Mouse (Mus musculus) embryonic facial prominence, embryonic 14.5 days (tissue): Measurements from ENCODE around the gene Sgsm2. TPM values are rescaled to one million over a fixed set of nuclear protein-coding genes. Genes with fewer than 3 reads are reported as not detected.
"Not testable (repeated sequence)": the region's sequence is repeated elsewhere in the genome, so short reads cannot be mapped to it uniquely, and the experiment has no call there.

ENCODE experiments used
- ATAC-seq: fragments of 200-750 bp; cut with Nextera tagmentation; 2 replicates; pipeline ENCODE4 v1.8.0; 2017; ENCODE audit warnings: low read depth, moderate number of reproducible peaks, moderate TSS enrichment
- DNase-seq: peaks from one replicate; pipeline ENCODE4 v3.0.0-alpha.2; 2015; ENCODE audit warnings: low spot score
- H3K27ac ChIP-seq: fragments of 300-500 bp; sonication (generic); replicated peaks from 2 replicates; pipeline ENCODE4 v1.5.1; 2014; ENCODE audit warnings: low read depth, mild to moderate bottlenecking, low read length, moderate library complexity
- H3K27me3 ChIP-seq: fragments of 300-500 bp; sonication (generic); replicated peaks from 2 replicates; pipeline ENCODE4 v1.6.1; 2014; ENCODE audit warnings: low read length; ENCODE audit not compliant: control insufficient read depth, insufficient read depth
- H3K36me3 ChIP-seq: fragments of 300-500 bp; sonication (generic); 2 replicates; pipeline ENCODE4 v1.6.1; 2014; ENCODE audit warnings: low read length, mixed read lengths; ENCODE audit not compliant: control insufficient read depth, insufficient read depth
- H3K4me1 ChIP-seq: fragments of 300-500 bp; sonication (generic); 2 replicates; pipeline ENCODE4 v1.6.1; 2014; ENCODE audit warnings: antibody characterized with exemption, low read length; ENCODE audit not compliant: control insufficient read depth, insufficient read depth
- H3K4me2 ChIP-seq: fragments of 300-500 bp; sonication (generic); 2 replicates; pipeline ENCODE4 v1.6.1; 2014; ENCODE audit warnings: low read depth, mild to moderate bottlenecking, low read length, moderate library complexity, mixed read lengths
- H3K4me3 ChIP-seq: fragments of 300-500 bp; sonication (generic); 2 replicates; pipeline ENCODE4 v1.5.1; 2014; ENCODE audit warnings: low read depth, mild to moderate bottlenecking, low read length
- H3K9ac ChIP-seq: fragments of 300-500 bp; sonication (generic); 2 replicates; pipeline ENCODE4 v1.6.1; 2014; ENCODE audit warnings: low read depth, mild to moderate bottlenecking, low read length, moderate library complexity, mixed read lengths
- H3K9me3 ChIP-seq: fragments of 300-500 bp; sonication (generic); 2 replicates; pipeline ENCODE4 v1.6.1; 2016; ENCODE audit warnings: low read length; ENCODE audit not compliant: control insufficient read depth
- WGBS: fragments of 180-500 bp; shearing (Covaris S2); extraction: QIAGEN DNeasy Blood & Tissue Kit; methylation state at CpG from one replicate; pipeline ENCODE4 v1.1.7; 2014; 5-methylcytosine and 5-hydroxymethylcytosine counted together
- polyA plus RNA-seq: library from polyadenylated mRNA; unstranded; fragments of >200 nt; fragmentation: Nextera tagmentation; extraction: Ambion mirVana; gene quantifications from 2 replicates; pipeline ENCODE4 v1.2.1, GENCODE M21; 2014

Sgsm2 gene
- polyA plus RNA-seq, 1 experiment from 2014 or later: 4.9 TPM

DNA sequence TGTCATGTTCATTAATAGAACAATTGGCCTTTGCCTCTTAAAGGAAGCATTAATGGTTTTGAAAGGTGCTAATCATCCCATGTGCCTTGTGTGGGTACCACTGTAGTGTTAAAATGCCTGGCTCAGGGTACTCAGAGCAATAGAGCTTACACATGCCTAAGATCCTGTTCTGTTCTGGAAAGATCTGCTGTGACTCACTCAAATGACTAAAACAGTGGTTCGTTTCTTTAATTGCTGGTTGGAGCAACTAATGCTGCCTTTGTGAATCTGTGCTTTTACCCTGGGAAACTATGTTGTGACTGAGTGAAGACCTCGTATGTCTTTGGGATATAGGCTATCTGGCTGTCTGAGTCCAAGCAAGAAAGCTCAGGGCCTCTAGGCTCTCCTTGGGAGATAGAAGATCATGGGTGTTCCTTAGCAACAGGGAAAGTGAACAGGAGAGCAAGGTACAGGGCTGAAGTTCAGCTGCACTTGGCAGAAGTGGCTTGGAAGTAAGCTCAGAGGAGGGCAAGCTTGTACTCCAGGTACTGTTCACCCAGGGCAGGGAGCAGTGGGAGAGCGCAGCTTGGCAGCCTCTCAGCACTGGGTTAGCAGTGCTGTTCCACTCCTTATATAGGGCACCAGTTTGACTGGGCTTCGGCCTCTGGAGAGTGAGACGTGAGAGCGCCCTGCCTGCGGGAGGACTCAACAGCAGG lies 74.0 kb downstream of the Sgsm2 start:
- Histone ChIP-seq H3K27me3 (no peaks in the 10 kb centered on the region), H3K4me1 (0 out of 2 replicates have a peak, but pooled peaks cover 2% of the 10 kb centered on the region), H3K9me3 (no peaks in the 10 kb centered on the region), H3K4me2 (no peak overlapping the region), H3K27ac (no peak overlapping the region), H3K4me3 (no peak overlapping the region), H3K9ac (no peak overlapping the region), H3K36me3 (peaks cover 24% of the 10 kb centered on the region)
- 84% methylated on average over 7 of the region's 7 CpGs for WGBS
- no peak for ATAC-seq
- DNase-seq: no peak

DNA sequence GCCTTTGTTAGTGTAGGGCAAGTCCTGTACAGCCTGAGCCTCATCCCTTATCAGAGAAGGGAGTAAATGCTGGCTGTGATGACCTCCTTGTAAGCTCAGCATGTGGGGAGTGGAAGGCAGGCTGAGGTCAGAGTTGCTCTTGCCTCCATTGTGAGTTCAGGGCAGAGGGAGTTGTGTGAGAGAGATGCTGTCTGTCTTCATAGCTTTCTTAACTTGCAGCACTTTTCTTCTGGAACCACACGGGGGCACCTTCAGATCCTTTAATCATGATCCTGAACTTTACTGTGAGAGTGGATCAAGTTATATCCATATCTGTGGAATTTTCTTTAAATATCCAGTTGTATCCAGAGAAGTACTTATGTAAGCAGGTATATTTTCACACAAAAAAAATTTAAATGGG lies 75.4 kb downstream of the Sgsm2 start:
- DNase-seq (peak; percentile 56), ATAC-seq (no peak)
- Histone ChIP-seq H3K9ac (no peak overlapping the region), H3K27me3 (no peaks in the 10 kb centered on the region), H3K36me3 (peaks cover 37% of the 10 kb centered on the region), H3K4me3 (no peak overlapping the region), H3K4me2 (no peak overlapping the region), H3K27ac (no peak overlapping the region), H3K4me1 (no peaks in the 10 kb centered on the region), H3K9me3 (no peaks in the 10 kb centered on the region)
- 34% methylated on average over 1 of the region's 1 CpGs for WGBS

DNA sequence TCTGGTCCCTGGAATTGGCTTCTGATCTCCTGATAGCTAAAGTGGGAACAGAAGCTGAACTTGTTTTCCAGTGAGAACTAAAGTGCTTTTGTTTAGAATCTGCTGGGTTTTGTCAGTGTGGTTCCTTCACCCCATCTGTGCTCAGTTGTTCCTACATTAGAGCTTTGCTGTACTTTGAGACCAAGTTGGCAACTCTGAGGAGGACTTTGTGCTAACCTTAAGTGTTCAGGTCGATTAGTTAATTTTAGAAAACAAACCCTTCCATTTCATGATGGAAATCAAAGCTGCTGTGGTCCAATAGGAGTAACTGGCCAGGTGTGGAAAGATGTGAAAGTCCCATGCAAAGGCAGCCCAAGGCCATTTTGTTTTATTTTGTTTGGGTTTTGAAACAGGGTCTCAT lies 75.9 kb downstream of the Sgsm2 start:
- no peaks in the 10 kb centered on the region for H3K27me3 ChIP-seq
- H3K9ac ChIP-seq: no peak overlapping the region
- DNase-seq (no peak), ATAC-seq (no peak)
- H3K4me2 ChIP-seq: no peak overlapping the region
- no peaks in the 10 kb centered on the region for H3K9me3 ChIP-seq
- peaks cover 40% of the 10 kb centered on the region for H3K36me3 ChIP-seq
- no peak overlapping the region for H3K4me3 ChIP-seq
- H3K4me1 ChIP-seq: no peaks in the 10 kb centered on the region
- 46% methylated on average over 1 of the region's 1 CpGs for WGBS
- H3K27ac ChIP-seq: no peak overlapping the region

DNA sequence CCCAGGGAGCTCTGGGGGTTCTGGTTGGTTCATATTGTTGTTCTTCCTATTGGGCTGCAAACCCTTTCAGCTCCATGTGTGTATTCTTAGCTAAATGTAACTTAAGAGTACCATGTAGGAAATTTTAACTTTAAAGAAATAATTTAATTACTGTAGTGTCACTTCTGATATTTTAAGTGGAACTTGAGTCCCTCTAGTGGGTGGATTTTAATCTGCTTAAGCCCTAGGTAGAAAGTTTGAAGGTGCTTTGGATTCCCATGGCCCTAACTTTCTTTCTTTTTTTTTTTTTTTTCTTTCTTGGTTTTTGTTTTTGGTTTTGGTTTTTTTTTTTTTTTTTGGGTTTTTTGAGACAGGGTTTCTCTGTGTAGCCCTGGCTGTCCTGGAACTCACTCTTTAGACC lies 81.1 kb downstream of the Sgsm2 start:
- no peak overlapping the region for H3K9ac ChIP-seq
- H3K4me2 ChIP-seq: no peak overlapping the region
- H3K4me1 ChIP-seq: no peaks in the 10 kb centered on the region
- no peak for ATAC-seq
- H3K27me3 ChIP-seq: no peaks in the 10 kb centered on the region
- peaks cover 62% of the 10 kb centered on the region for H3K36me3 ChIP-seq
- no peak for DNase-seq
- H3K27ac ChIP-seq: no peak overlapping the region
- no peaks in the 10 kb centered on the region for H3K9me3 ChIP-seq
- no peak overlapping the region for H3K4me3 ChIP-seq

DNA sequence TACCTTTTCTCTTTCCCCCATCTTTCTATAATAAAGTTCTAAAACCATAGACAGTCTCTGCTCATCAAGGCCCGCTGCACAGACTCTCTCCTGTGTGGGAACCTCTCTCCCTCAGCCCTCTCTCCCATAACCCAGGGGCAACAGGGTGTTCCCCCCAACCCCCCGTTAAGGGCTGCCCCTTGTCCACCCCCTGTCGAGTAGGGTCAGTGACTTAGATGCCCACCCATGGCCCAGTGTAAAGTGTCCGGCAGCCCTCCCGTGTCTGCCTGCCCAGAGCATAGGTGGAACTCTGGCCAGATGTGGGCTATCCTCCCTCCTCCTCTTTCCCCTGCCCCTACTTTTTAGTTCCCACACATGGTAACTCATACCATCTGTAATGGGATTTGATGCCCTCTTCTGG lies 85.3 kb downstream of the Sgsm2 start:
- H3K4me3 ChIP-seq: no peak overlapping the region
- ATAC-seq (no peak), DNase-seq (no peak)
- H3K9ac ChIP-seq: no peak overlapping the region
- H3K4me1 ChIP-seq: no peaks in the 10 kb centered on the region
- no peak overlapping the region for H3K4me2 ChIP-seq
- no peak overlapping the region for H3K27ac ChIP-seq
- peaks cover 60% of the 10 kb centered on the region for H3K36me3 ChIP-seq
- H3K27me3 ChIP-seq: no peaks in the 10 kb centered on the region
- no peaks in the 10 kb centered on the region for H3K9me3 ChIP-seq
- WGBS: 81% methylated on average over 5 of the region's 5 CpGs

DNA sequence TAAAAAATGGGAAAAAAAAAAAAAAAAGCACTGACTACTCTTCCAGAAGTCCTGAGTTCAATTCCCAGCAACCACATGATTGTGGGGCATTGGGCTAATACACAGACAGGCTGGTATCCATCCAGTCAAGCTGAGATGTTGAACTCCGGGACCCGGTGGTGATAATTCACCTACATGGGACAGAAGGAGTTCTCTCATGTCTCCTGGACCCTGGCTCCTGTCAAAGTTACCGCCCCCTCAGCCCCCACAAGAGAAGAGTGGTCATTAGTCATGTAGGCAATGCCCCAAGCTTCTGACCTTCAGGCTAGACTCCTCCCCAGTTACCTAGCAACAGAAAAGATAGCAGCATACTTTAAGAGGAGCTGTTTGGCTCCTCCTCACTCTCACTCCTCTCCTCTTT lies 85.8 kb downstream of the Sgsm2 start:
- H3K27ac ChIP-seq, H3K4me1 ChIP-seq, ATAC-seq, DNase-seq, H3K9ac ChIP-seq, H3K4me2 ChIP-seq, H3K27me3 ChIP-seq, H3K9me3 ChIP-seq, H3K4me3 ChIP-seq: not testable (repeated sequence)
- peaks cover 61% of the 10 kb centered on the region for H3K36me3 ChIP-seq
- 92% methylated on average over 3 of the region's 3 CpGs for WGBS

DNA sequence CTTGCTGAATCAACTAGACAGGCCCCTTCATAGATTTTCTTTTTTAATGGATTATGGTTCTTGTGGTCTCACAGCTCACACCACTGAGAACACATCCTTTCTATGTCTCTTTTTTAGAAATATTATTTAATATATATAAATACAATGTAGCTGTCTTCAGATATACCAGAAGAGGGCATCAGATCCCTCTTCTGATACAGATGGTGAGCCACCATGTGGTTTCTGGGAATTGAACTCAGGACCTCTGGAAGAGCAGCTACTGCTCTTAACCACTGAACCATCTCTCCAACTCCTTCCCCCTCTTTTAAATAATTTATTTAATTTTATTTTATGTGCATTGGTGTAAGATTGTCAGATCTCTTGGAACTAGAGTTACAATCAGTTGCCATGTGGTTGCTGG lies 86.7 kb downstream of the Sgsm2 start:
- H3K9me3 ChIP-seq: no peaks in the 10 kb centered on the region
- no peaks in the 10 kb centered on the region for H3K4me1 ChIP-seq
- H3K27me3 ChIP-seq: no peaks in the 10 kb centered on the region
- H3K27ac ChIP-seq: no peak overlapping the region
- no peak overlapping the region for H3K4me3 ChIP-seq
- H3K36me3 ChIP-seq: peaks cover 62% of the 10 kb centered on the region
- ATAC-seq (no peak), DNase-seq (no peak)
- H3K4me2 ChIP-seq: no peak overlapping the region
- H3K9ac ChIP-seq: no peak overlapping the region

DNA sequence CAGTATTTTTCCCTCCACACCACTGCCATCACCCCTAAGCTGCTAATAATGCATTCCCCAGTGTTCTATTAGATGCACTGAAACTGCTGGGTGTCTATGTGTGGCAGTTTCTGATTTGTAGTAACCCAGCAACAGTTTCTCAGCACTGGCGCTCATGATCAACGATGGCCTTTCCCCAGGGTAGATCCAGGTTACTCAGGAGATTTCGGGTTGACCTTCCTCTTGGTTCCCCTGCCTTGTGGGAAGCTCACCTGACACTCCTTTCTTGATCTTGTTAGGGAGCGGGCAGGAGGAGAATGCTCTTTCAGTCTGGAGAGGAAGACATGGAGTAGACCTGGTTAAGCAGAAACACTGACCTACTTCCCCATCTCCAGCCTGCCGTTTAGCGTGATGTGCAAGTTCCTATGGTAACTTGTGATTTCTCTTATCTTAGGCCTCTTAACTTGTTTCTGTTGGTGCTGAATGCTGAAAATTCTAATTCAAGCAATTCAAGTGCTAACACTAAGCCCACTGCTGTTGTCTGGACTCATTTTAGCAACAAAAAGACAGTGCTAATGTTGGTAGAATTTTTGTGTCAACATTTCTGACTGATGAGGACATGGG lies 88.5 kb downstream of the Sgsm2 start:
- H3K4me2 ChIP-seq: no peak overlapping the region
- no peak overlapping the region for H3K4me3 ChIP-seq
- ATAC-seq (no peak), DNase-seq (no peak)
- H3K27ac ChIP-seq: no peak overlapping the region
- no peak overlapping the region for H3K9ac ChIP-seq
- no peaks in the 10 kb centered on the region for H3K27me3 ChIP-seq
- H3K36me3 ChIP-seq: peaks cover 66% of the 10 kb centered on the region
- WGBS: 94% methylated on average over 6 of the region's 6 CpGs
- H3K4me1 ChIP-seq: no peaks in the 10 kb centered on the region
- H3K9me3 ChIP-seq: no peaks in the 10 kb centered on the region

DNA sequence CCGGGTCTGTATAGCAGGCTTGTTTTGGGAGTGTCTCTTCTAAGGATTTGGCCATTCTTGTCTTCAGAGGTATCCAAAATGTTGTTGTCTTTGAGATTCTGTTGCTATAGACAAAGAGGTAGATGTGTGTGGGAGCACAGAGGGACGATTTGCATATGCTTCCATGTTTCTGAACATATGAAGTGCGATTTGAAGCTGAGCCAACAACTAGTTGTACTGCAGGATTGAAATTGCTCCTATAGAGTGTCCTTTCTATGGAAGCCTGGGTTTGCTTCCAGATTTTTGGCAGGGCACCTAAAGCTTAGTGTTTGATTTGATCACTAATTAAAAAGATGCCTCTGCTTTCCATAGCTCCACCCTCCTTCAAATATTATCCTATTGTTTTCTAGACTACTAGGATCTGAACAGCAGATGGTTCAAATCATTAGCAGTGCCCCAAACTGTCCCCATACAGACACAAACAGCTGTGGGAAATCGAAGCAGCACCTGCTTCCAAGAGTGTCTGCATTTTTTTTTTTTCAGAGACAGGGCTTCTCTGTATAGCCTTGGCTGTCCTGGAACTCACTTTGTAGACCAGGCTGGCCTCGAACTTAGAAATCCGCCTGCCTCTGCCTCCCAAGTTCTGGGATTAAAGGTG lies 89.5 kb downstream of the Sgsm2 start:
- Histone ChIP-seq H3K36me3 (peaks cover 66% of the 10 kb centered on the region), H3K27ac (no peak overlapping the region), H3K9ac (no peak overlapping the region), H3K9me3 (no peaks in the 10 kb centered on the region), H3K27me3 (no peaks in the 10 kb centered on the region), H3K4me1 (no peaks in the 10 kb centered on the region), H3K4me3 (no peak overlapping the region), H3K4me2 (no peak overlapping the region)
- no peak for ATAC-seq
- DNase-seq: no peak
- 88% methylated on average over 6 of the region's 6 CpGs for WGBS
